Mouse (Mus musculus) hindbrain, embryonic 14.5 days (tissue): Measurements from ENCODE around the gene Cpm. TPM values are rescaled to one million over a fixed set of nuclear protein-coding genes. Genes with fewer than 3 reads are reported as not detected.
A peak's percentile ranks its signal among the peaks of the same experiment; 100 is the strongest.

Experiments used
- ATAC-seq: fragments of 200-750 bp; cut with Nextera tagmentation; 2 replicates; pipeline ENCODE4 v1.8.0; 2017; ENCODE audit warnings: moderate number of reproducible peaks, mild to moderate bottlenecking, moderate TSS enrichment, moderate library complexity; ENCODE audit not compliant: low FRiP score
- DNase-seq: peaks from one replicate; pipeline ENCODE4 v3.0.0-alpha.2; 2015; ENCODE audit warnings: low spot score
- H3K27ac ChIP-seq: fragments of 300-500 bp; sonication (generic); 2 replicates; pipeline ENCODE4 v1.5.1; 2014; ENCODE audit warnings: mild to moderate bottlenecking, moderate library complexity
- H3K27me3 ChIP-seq: fragments of 300-500 bp; sonication (generic); 2 replicates; pipeline ENCODE4 v1.6.1; 2014; ENCODE audit warnings: mild to moderate bottlenecking, low read length, mixed read lengths; ENCODE audit not compliant: control insufficient read depth, insufficient read depth
- H3K36me3 ChIP-seq: fragments of 300-500 bp; sonication (generic); replicated peaks from 2 replicates; pipeline ENCODE4 v1.6.1; 2014; ENCODE audit not compliant: control insufficient read depth, insufficient read depth
- H3K4me1 ChIP-seq: fragments of 300-500 bp; sonication (generic); replicated peaks from 2 replicates; pipeline ENCODE4 v1.6.1; 2014; ENCODE audit warnings: antibody characterized with exemption, low read length, mixed read lengths; ENCODE audit not compliant: control insufficient read depth, insufficient read depth
- H3K4me2 ChIP-seq: fragments of 300-500 bp; sonication (generic); replicated peaks from 2 replicates; pipeline ENCODE4 v1.6.1; 2014; ENCODE audit warnings: mild to moderate bottlenecking, moderate library complexity
- H3K4me3 ChIP-seq: fragments of 300-500 bp; sonication (generic); replicated peaks from 2 replicates; pipeline ENCODE4 v1.5.1; 2014; ENCODE audit warnings: mild to moderate bottlenecking, low read length
- H3K9ac ChIP-seq: fragments of 300-500 bp; sonication (generic); 2 replicates; pipeline ENCODE4 v1.6.1; 2014
- H3K9me3 ChIP-seq: fragments of 300-500 bp; sonication (generic); 2 replicates; pipeline ENCODE4 v1.6.1; 2016; ENCODE audit warnings: low read length; ENCODE audit not compliant: control insufficient read depth
- WGBS: fragments of 180-500 bp; shearing (Covaris S2); extraction: QIAGEN DNeasy Blood & Tissue Kit; methylation state at CpG from one replicate; pipeline ENCODE4 v1.1.7; 2014; 5-methylcytosine and 5-hydroxymethylcytosine counted together
- polyA plus RNA-seq: library from polyadenylated mRNA; unstranded; fragments of >200 nt; fragmentation: Nextera tagmentation; extraction: Ambion mirVana; gene quantifications from 2 replicates; pipeline ENCODE4 v1.2.1, GENCODE M21; 2014

The Cpm gene
- polyA plus RNA-seq, 1 experiment from 2014 or later: 3.0 TPM

DNA sequence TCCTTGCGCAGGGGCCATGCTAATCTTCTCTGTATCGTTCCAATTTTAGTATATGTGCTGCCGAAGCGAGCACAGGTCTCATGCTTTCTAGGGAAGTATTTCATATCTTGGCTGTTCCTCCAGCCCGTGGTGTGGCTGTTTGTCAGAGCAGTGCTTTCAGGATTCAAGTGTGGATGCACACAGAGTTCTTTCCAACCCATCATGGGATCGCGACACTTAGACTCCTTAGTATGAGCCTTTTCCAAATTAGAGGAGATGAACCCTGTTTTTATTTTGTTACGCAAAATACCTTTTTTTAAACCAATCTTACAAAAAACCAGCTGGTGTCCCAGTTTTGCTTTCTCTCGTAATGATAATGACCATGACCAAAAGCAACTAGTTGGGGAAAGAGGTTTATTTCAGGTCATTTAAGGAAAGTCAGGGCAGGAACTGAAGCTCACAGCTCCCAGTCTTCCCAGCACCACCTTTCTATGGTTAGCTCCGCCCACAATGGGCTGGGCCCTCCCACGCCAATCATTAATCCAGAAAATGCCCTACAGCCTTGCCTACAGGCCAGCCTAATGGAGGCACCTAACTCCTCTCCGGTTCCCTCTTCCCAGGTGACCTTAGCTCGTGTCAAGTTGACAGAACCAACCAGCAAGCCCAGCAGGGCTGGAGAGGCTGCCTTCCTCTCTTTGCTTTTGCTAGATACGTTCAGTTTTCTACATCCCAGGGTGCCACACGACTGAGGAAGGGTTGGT is 33.2 kb downstream of the Cpm start:
- no peaks in the 10 kb centered on the region for H3K4me1 ChIP-seq
- no peak overlapping the region for H3K27ac ChIP-seq
- no peak for DNase-seq
- ATAC-seq: no peak
- no peak overlapping the region for H3K9ac ChIP-seq
- no peak overlapping the region for H3K4me3 ChIP-seq
- H3K27me3 ChIP-seq: no peaks in the 10 kb centered on the region
- H3K4me2 ChIP-seq: no peak overlapping the region
- no peaks in the 10 kb centered on the region for H3K9me3 ChIP-seq
- WGBS: 80% methylated on average over 15 of the region's 15 CpGs
- H3K36me3 ChIP-seq: no peaks in the 10 kb centered on the region

DNA sequence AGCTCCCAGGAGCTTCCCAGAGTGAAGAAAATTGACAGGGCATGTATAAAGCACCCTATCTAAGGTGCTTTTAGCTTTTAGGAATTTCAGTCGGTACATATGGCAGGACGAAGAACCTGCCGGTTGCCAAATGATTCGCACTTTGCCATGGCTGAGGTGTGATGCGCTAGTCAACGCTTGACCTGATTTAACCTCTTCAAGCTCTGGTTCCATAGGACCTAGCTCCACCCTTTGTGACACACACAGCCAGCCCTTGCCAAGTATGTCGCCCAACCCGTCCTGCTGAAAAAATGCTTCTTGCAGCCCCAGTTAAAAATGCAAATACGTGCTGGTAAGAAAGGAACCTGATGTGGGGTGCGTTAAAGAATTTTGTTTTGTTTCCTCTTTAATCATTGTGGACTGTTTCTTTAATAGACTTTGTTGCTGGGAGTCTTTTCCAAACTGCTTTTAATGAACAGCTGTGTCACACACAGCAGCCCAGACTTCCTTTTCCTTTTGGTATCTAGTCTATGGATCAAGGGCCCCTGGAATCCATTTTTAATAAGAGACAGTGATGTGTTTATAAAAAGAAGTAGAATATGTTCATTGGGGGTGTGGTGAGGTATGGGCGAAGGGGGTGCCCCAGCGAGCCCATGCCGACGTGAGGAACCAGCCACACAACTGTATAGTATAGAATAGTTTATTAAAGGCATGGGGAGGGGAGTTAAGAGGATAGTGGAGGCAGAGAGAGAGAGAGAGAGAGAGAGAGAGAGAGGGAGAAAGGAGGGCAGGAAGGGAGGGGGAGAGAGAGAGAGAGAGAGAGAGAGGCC is 34.0 kb downstream of the Cpm start:
- Histone ChIP-seq H3K9ac (no peak overlapping the region), H3K27ac (no peak overlapping the region), H3K4me2 (no peak overlapping the region), H3K4me1 (no peaks in the 10 kb centered on the region), H3K36me3 (no peaks in the 10 kb centered on the region), H3K4me3 (no peak overlapping the region), H3K9me3 (no peaks in the 10 kb centered on the region), H3K27me3 (no peaks in the 10 kb centered on the region)
- WGBS: 75% methylated on average over 14 of the region's 14 CpGs
- ATAC-seq (no peak), DNase-seq (no peak)

DNA sequence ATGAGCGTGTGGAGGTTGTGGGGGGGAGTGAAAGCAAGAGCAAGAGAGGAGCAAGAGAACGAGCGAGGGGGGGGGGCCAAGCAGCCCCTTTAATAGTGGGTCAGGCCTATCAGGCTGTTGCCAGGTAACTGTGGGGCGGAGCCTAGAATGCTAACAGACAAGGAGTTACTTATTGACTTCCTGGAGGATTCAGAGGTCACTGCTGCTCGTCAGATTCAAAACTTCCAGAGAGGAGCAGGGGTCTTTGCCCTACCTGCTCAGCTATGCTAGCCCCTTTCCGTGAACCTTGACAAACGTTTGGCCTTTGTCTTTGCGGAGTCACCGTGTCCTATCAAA is 34.5 kb downstream of the Cpm start:
- no peak for DNase-seq
- H3K9me3 ChIP-seq: no peaks in the 10 kb centered on the region
- whole genome bisulfite sequencing: 9% methylated on average over 9 of the region's 9 CpGs
- H3K27me3 ChIP-seq: no peaks in the 10 kb centered on the region
- H3K27ac ChIP-seq: no peak overlapping the region
- H3K4me2 ChIP-seq: peak overlapping the region; percentile 13; the same call in 1 of the 2 replicates
- no peak overlapping the region for H3K4me3 ChIP-seq
- H3K9ac ChIP-seq: no peak overlapping the region
- no peaks in the 10 kb centered on the region for H3K4me1 ChIP-seq
- no peak for ATAC-seq
- H3K36me3 ChIP-seq: no peaks in the 10 kb centered on the region

DNA sequence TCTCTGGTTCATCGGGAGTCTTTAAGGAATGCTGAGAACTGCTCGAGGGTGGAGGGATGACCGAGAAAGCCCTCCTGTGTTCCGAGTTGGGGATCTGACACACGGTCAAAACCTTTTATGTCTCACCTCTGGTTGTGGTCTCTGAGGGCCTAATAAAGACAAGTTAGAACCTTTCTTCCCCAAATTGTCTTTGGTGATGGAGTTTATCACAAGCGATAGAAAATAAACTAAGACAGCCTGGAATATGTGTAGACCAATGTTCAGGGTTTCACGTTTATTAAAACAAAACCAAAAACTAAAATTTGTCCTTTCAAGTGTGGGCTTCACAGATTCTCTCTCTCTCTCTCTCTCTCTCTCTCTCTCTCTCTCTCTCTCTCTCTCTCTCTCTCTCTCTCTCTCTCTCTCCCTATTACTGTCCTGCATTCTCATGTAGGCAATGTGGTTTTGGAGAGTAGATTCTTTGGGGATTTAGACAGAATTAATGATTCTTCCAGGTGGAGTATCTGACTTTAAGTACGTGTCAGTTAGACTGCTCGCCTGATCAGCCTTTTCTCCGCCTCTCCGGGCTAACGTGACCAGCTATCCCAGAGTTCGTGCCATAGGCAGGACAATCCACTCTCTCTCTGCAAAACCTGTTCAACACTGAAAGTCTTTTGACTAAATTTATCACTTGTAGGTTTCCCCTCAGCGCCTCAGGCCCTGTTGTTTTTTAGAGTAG is 35.1 kb downstream of the Cpm start:
- Histone ChIP-seq H3K9me3 (no peaks in the 10 kb centered on the region), H3K4me3 (no peak overlapping the region), H3K27ac (no peak overlapping the region), H3K4me1 (no peaks in the 10 kb centered on the region), H3K27me3 (no peaks in the 10 kb centered on the region), H3K4me2 (peak overlapping the region; percentile 13; the same call in 1 of the 2 replicates), H3K36me3 (no peaks in the 10 kb centered on the region), H3K9ac (no peak overlapping the region)
- DNase-seq (no peak), ATAC-seq (no peak)
- 63% methylated on average over 14 of the region's 14 CpGs for whole genome bisulfite sequencing

DNA sequence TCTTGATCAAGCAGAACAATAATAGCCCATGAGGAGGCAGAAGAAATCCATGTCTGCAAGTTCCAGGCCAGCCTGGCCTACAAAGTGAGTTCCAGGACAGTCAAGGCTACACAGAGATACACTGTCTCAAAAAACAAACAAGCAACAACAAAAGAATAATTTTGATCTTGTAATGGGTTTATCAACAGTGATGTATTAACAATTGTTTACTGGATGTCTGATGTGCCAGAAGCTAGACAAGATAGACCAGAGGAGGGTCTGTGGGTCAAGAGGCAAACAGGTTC is 35.6 kb downstream of the Cpm start:
- Histone ChIP-seq H3K4me1 (no peaks in the 10 kb centered on the region), H3K9ac (no peak overlapping the region), H3K4me3 (no peak overlapping the region), H3K27ac (no peak overlapping the region), H3K27me3 (no peaks in the 10 kb centered on the region), H3K36me3 (no peaks in the 10 kb centered on the region), H3K9me3 (no peaks in the 10 kb centered on the region), H3K4me2 (no peak overlapping the region)
- ATAC-seq (no peak), DNase-seq (no peak)

DNA sequence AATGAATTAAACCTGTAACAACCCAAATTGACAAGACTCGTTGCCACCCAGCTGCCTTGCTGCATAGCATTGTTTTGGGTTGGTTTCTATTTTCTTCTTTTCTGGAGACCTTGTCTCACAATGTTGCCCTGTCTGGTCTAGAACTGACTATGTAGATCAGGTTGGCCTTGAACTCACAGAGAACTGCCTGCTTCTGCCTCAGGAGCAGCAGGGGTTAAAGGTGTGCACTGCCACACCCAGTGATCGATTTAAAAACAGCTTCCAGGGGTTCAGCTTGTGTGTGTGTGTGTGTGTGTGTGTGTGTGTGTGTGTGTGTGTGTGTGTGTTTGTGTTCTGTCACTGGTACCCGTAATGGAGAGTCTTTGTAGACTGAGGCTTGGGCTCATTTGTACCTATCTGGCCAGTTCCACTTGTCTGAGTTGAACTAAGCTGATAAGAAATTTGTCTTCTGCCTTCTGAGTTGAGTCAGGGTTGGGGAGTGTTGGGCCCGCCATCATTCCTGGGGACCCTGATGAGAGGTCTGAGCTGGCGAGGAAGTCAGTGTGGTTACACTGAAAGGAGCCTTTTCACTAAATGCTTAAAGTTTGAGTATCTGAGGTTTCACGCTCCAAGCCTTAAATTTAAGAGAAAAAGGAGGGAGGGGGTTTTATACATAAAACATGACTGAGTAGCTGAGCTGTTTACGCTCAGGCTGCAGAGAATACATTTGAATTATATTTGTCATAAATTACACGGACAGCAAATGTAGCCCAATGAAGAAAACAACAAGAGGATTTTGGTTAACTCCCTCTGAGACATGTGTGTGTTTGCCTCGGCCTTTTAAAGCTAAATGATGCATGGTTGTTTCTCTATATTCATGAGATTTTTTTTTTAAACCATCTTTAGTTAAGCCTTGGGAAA is 36.3 kb downstream of the Cpm start:
- Histone ChIP-seq H3K4me3 (no peak overlapping the region), H3K9me3 (no peaks in the 10 kb centered on the region), H3K4me1 (no peaks in the 10 kb centered on the region), H3K36me3 (no peaks in the 10 kb centered on the region), H3K27me3 (no peaks in the 10 kb centered on the region), H3K9ac (no peak overlapping the region), H3K4me2 (no peak overlapping the region), H3K27ac (no peak overlapping the region)
- 71% methylated on average over 9 of the region's 9 CpGs for WGBS
- ATAC-seq (no peak), DNase-seq (no peak)

DNA sequence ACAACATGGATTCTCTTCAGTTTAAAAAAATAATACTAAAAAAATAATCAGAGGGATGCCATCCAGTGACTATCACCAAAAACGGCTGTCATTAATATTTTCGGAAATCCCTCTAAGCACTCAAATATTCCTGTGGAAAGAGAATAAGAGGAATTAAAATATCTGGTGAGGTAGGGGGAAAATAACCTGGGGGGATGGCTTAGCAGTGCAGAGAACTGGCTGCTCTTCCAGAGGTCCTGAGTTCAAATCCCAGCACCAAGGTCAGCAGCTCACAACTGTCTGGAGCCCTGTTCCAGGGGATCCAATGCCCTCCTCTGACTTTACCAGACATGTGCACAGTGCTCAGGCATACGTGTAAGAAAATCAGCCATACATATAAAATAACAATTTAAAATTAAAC is 37.1 kb downstream of the Cpm start:
- DNase-seq (no peak), ATAC-seq (no peak)
- no peaks in the 10 kb centered on the region for H3K27me3 ChIP-seq
- H3K4me1 ChIP-seq: no peaks in the 10 kb centered on the region
- H3K9me3 ChIP-seq: no peaks in the 10 kb centered on the region
- H3K4me3 ChIP-seq: no peak overlapping the region
- no peak overlapping the region for H3K9ac ChIP-seq
- H3K36me3 ChIP-seq: no peaks in the 10 kb centered on the region
- H3K4me2 ChIP-seq: no peak overlapping the region
- no peak overlapping the region for H3K27ac ChIP-seq
- whole genome bisulfite sequencing: 95% methylated on average over 3 of the region's 3 CpGs

DNA sequence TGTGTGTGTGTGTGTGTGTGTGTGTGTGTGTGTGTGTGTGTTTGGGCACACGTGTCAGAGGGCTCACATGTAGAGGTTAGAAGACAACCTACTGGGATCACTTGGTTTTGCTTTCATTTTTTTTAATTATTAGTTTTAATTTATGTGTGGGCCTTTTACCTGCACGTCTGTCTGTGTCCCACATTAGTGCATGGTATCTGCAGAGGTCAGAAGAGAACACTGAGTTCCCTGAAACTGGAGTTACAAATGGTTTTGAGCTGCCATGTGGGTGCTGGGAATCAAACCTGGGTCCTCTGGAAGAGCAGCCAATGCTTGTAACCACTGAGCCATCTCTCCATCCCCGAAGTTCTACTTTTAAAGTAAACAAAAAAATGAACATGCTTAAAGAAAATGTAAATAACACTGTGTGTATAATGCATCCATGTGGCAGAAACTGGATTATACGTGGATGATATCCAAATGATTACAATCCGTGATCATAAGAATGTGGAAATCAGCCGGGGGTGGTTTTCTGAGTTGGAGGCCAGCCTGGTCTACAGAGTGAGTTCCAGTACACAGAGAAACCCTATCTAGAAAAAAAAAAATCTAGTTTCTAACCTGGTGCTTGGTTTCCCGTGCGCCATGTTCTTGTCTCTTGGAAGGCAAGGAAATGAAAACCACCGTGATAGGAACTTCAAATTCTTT is 37.8 kb downstream of the Cpm start:
- ATAC-seq: no peak
- no peak for DNase-seq
- Histone ChIP-seq H3K27ac (no peak overlapping the region), H3K4me1 (no peaks in the 10 kb centered on the region), H3K9ac (no peak overlapping the region), H3K9me3 (no peaks in the 10 kb centered on the region), H3K27me3 (no peaks in the 10 kb centered on the region), H3K36me3 (no peaks in the 10 kb centered on the region), H3K4me2 (no peak overlapping the region), H3K4me3 (no peak overlapping the region)
- WGBS: 94% methylated on average over 9 of the region's 9 CpGs
